Mouse (Mus musculus): Measurements from ENCODE around the gene Tigd3.

Gene Tigd3

DNA sequence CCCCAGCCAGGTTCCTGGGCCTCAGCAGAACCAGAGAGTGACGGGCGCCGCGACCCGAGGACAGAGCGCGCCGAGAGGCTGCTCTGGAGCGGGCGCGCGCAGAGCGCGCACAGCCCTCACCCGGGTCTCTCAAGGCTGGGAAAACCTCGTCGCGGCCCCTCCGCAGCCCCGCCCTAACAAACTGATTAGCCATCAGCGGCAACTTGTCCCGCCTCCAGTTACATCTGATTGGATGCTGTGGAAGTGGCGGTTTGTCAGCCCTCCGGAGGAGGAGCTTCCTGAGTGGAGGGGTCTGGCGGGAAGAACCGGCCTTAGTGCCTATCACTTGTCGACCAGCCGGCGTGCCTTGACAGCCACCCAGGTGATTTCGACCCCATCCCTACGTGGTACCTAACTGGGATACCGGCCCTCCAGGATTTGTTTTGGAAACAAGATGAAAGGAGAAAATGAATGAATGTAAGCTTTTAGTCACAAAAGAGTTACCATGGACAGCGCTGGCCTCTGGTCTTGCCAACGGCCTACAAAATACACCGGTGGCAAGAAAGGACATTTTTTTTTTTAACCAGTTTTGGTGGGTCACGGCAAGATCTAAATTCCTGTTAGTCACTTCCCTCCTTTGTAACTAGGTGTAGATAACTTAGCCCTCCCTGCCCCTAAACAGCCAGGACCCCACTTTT, at the start of gene Tigd3:
Gene Tigd3, minus strand, starts transcription at position 148 of the 677 bp plus-strand sequence.
- DNase-seq = peak; percentile 96

DNA sequence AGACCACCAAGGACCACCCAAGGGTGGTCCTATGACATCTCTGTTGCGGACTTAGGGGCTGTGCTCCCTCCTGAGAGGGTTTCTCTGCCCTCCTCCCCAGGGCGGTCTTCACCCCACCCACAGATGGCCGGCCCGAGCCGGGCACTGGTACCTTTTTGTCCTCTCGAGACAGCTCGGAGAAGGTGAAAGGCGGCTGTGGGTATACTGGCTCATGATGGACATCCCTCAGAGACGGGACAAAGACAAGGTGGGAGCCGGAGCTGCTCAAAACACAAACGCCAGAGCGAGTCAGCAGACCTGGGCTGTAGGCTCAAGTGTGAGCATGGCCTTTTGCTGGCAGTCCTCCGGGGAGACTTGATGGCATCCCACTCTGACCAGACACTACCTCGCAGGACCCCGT, 49.5 kb upstream of the Tigd3 start:
- no peak for DNase-seq

DNA sequence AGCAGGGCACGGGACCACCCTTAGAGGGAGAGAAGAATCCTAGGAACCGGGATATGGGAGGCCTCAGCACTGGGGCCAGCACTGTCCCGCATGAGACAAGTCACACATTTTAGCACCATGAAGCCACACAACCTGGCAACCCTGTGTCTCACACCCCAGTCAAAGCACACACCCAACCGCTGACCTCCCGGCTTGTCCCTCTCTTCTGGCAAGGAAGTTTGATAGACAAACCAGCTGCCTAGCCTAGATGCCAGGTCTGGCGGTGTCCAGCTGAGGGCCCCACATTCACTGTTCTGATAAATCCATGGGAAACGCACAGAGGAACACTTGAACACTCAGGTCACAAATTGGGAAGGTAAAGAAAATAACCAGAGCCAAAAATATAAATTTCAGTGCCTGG, 48.6 kb upstream of the Tigd3 start:
- no peak for DNase-seq

DNA sequence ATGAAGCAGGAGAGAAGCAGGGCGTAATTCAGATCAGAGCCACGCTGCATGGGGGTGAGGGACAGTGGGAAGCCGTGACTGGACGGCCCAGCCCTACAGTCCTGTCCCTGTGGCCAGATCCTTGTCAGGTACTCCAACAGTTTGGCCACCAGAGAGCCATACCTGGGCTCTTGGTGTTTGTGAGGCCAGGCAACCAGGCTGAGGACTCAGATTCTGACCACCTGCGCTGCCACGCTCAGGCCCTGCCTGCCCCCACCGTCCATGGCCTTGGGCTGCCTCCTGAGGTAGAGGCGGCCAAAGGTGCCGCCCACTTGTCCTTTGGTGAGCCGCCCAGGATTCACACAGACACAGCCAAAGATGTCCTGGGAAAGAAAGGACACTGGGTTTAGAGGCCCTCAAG, 46.7 kb upstream of the Tigd3 start:
- no peak for DNase-seq

DNA sequence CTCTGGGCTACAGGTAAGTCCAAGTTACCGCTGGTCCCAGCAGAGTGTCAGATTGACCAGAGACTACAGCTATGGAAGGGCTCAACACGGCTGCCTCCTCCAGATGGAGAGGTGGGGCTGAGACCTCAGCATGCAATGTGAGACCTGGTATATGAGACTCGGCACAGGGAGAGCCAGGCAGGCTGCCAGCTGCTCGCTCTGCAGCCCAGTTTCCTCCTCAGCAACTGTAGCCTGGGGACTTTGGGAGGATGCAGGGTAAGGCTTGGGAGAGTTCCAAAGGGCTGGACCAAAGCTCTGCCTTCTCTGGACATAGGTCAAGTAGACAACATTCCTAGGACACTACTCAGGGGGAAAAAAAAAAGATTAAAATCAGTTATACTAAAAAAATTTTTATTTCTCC, 46.2 kb upstream of the Tigd3 start:
- DNase-seq = no peak

DNA sequence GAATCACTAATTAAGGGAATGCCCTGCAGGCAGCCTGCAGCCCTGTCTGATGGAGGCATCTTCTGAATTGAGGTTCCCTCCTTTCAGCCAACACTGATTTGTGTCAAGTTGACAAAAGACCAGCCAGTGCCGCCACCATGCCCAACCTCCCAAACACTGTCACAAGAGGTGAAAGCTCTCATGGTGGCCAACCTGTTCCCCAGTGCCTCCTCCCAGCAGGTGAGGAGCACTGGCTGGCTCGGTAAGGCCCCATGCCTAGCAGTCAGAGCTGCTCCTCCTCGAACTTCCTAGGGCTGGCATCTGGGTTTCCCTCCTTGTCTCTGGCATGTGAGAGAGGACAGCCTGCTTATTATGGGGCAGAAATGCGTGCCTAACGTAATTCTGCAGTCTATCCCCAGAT, 45.8 kb upstream of the Tigd3 start:
- no peak for DNase-seq

DNA sequence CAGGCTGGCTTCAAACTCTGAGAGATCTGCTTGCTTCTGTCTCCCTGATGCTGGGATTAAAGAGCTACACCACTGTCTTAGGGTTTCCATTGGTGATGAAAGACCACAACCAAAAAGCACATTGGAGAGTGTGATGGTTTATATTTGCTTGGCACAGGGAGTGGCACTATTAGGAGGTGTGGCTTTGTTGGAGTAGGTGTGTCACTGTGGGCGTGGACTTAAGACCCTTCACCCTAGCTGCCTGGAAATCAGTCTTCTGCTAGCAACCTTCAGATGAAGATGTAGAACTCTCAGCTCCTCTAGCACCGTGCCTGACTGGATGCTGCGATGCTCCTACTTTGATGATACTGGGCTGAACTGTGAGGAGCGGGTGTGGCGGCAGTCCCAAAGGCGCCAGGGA, 44.6 kb upstream of the Tigd3 start:
- no peak for DNase-seq

DNA sequence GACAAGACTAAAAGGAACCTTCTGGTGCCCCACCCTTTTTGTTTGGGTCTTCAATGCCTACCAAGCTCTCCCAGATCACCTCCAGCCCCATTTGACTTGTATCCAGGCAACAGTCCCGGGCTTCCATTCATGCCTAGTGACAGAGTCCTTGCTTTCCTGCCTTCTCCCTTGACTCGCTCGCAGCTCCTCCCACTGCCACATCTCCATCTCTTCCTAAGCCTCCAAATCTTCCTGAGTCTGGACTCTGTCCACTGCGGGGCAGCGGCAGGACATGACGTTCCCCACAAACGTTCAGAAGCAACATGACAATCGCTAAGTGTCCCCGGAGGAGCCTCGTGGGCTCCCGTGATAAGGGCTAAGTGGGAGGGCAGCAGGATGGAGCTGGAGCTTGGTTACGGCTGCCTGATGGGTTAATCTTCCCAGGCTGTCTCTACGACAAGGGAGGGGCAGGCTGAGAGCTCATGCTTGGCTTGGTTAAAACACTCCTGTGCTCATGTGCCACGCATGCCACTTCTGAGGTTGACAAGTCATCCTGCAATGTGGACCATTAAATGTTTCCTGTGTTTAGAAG, 44.0 kb upstream of the Tigd3 start:
- no peak for DNase-seq

DNA sequence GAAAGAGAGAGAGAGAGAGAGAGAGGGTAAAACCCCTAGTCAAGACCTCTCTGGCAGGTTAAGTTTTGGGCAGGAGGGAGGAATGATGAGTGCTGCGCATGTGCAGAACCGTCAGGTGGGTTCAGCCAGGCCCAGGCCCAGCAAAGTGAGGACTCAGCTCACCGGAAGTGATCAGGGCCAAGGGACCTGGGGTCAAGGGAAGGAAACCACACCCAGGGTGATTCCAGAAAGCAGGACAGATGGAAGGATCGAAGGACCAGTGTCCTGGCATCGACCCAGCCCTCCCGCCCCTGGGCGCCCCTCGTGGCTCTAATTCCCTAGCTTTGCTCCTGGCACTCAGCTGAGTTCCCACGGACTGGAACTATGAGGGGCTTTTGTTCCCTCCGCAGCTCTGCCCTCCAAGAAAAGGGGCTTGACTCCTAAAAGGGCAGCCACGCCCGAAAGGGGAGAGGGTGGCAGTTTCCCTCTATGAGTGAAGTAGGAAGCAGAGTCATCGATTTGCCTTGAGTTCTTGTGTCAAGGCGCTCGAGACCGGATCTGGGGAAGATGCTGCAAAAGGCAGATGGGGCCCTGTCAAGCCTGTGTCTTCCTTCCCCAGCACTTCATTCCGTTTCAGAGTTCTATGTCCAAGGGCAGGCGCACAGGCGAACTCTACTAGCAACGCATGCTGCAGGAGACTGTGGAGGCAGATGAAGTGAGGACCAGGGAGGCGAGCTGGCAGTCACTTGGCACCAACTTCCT, 43.3 kb upstream of the Tigd3 start:
- no peak for DNase-seq

DNA sequence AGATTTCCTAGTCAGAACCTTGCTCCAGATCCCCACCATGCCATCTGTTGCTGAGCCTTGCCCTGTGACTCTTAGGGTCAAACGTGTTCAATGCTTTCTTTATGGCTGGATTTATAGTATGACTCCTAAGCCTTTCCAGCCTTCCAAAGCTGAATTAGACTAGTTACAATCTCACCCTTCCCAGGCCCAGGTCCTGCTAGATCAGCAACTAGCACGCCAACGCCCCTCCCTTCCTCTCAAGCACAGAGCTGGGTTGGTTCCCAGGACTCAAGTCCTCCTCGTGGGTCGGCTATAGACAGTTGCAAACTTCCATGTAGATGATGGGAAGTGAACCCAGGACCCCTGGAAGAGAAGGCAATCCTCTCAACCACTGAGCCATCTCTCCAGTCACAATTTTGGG, 41.7 kb upstream of the Tigd3 start:
- DNase-seq = no peak

DNA sequence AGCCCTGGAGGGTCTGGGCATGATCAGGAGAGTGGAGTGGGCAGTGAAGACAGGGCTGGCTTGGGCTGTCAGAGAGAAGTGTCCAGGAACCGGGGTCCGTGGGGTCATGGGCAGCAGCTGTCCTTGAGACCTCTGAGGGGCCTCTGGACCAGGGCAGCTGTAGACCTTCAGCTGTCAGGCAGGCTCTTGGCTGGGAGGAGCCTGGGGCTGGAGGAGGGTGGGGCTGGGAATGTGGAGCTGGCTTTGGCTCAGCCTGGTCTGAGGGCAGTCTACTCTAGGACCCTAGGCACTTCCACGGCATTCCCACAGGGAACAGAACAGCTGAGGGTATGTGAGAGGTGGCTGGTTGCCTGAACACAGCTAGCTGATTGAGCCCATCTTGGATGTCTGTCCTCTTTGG, 41.3 kb upstream of the Tigd3 start:
- DNase-seq = no peak

DNA sequence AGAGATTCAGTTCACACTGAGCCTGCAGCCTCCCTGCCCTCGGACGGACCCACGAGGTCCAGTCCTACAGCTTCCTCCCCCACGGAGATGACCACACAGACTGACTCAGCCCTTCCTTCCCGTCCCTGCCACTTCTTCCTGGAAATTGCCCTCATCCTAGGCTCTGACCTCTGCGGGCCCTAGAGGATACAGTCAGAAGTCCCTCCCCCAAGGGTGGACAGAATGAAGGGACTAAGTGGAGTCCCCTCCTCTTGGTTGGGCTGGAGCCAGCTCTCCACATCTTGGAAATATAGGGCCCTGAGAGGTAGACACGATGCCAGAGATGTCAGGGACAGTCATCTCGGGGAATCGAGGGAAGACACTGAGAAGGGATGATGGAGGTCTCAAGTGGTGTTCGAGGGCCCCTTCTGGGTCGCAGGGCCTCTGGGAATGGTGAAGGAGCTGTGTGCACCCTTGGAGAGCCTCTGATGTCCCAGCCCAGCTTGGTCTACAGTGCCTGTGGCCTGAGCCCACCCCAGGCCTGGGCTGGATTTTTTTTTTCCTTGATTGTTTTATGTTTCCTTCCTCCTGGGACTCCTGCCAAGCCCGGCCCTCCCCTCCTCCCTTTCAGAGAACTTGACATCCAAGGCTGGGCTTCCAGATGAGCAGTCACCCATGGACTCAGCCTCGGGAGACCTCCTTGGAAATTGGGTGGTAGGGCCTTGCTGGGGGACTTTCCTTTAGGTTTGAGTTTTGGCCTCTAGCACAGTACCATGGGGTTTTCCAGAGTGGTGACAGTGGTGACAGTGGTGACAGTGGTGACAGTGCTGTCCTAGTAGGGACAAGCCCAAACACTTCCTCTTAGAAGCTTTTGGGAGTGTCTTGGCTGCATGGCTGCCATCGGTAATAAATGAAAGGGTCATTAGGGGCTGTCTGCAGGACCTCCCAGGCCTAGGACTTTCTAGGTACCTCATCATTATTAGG, 36.0 kb upstream of the Tigd3 start:
- no peak for DNase-seq

DNA sequence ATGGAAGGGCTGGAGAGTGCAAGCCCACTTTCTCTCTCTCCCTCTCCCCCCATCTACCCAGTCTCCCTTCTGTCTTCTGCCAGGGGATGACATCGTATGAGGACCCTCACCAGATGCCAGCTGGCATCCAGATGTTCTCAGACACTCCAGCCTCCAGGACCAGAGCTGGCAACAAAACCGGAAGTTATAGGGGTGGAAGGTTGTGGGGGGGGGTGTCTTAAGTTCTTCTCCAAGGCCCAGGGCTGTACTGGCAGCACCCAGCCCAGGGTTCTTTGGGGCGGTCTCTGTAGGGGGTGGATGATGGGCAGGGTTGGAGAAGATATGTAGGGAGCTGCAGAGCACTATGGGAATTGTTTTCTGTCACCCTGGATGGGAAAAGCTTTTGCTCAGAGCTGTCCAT, 34.6 kb upstream of the Tigd3 start:
- DNase-seq = no peak

DNA sequence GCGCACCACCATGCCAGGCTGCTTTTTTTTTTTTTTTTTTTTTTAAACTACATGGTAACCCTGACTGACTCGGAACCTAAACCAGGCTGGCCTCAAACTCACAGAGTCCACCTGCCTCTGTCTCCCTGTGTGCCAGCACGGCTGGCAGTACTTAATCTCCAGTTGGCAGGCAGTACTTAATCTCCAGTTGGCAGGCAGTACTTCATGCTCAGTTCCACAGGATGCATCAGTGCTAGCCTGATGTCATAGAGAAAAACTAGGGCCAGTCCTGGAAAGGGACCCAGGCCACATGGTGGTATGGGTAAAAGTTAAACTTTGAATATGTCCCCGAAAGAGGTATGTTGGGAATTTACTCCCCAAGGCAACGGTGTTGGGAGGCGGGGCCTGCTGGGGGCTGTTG, 34.2 kb upstream of the Tigd3 start:
- DNase-seq = no peak

DNA sequence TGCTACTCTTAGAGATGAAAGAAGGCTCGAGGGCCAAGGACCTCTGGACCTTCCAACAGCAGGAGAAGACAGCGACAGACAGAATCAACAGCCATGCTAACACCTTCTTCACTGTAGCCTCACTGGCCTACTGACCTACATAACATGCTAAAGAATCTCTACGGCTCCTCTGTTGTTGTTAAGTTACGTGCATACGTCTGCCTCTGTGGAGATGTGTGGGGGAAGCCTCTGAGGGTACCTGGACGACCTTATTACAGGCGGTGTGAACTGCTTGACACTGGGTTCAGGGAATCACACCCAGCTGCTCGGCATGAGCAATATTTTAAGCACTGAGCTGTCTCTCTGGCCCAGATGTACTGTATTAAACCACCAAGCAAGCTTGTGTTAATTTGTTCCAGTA, 33.6 kb upstream of the Tigd3 start:
- DNase-seq = no peak

DNA sequence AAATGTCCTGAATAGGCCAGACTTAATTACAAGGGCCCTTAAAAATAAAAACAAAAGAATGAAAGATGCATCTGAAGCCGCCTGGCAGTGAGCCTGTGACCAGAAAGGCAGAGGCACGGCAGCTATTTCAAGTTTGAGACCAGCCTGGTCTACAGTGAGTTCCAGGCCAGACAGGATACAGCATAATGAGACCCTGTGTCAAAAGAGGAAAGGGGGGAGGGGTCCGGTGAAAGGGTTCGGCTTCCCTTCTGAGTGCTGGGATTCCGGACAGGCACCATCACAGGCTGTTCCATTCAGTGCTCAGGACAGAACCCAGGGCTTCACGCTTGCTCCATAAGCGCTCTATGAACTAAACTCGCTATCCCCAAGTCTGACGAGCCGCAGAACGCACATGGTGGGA, 33.1 kb upstream of the Tigd3 start:
- no peak for DNase-seq

DNA sequence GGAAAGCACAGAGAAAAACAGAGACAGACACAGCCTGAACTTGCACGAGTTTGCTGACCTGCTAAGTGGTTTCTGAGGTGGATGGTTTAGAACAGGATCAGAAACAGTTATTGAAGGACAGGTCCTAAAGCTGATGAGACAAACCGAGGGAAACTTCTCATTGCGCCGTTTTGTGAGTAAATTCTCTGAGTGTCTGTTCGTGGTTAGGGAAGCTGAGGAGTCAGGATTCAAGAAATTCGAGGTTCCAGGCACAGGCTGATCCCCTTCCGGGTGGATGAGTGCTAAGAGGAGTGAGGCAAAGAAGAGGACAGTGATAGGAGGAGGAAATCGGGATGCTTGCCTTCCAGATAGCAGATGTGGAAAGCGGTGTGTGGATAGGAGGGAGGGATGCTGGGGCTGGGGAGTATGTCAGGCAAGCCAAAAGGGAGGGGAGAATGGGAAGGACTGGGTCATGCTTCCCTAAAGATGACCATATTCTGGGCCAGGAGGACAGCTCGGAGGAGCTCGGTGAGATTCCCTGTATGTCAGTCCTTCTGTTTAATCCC, 31.4 kb upstream of the Tigd3 start:
- DNase-seq = no peak

DNA sequence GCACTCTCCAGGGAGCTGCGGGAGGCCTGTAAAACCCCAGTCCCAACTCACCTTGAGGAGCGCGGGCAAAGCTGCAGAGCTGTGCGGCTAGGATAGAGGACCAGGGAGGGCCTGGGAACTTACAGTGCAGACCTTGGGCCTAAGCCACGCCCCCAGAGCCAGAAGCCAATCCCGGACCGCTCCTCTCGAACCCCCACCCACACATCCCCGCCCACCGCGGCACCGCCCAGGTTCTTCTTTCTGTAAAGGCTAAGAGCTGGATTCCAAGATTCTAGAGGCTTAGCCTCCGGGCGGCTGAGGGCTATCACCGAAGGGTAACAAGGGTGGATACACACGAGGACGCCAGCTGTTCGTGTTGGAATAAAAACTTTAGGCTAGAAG, 30.8 kb upstream of the Tigd3 start, which contains the start of gene Cdc42ep2:
Gene Cdc42ep2, minus strand, starts transcription at position 104 of the 381 bp plus-strand sequence.
- DNase-seq = peak; percentile 93

DNA sequence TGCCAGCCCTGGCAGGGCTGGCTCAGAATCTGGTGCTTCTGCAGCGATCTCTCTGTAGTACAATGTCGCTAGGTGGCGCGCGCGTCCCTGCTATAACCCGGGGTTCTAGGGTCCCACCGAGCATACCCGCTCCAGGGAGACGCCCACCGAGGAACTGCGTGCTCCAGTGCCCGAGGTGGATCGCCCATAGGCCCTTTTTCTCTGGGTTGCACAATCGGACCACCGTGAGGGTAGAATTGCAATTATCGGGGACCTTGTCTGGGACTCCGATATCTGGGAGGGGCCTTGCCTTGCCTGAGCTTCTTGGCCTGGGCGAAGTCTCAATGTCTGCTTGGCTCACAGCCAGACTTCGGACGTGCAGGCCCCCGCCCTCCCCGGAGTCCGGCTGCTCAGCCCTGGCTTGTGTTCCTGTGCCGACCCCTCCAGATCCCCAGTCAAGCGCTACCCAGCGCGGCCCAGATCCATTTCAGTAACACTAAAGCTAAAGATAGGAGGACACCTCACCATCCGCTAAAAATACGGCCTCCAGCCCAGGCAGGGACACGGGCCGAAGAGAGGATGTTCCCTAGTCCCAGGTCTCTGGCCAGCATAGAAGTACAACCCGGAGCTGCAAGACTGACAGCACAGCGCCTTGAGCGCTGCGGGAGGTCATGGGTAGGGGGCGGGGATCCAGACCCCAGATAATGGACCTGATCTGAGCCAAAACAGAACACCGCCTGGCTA, 30.2 kb upstream of the Tigd3 start:
- DNase-seq = peak; percentile 88

DNA sequence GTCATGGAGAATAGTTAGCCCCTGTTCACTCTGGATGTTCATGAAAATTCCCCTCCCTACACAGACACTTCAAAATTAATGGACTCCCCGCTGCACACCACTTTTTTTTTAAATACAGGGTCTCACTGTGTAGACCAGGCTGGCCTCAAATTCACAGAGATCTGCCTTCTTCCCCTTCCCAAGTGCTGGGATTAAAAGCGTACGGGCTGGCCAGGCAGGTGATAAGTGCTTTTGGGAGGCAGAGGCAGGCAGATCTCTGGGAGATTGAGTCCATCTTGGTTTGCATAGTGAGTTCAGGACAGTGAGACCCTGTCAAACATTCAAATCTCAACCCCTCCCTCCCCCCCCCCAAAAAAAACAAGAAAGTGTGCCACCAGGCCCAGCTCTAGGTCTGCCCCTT, 29.0 kb upstream of the Tigd3 start:
- no peak for DNase-seq

DNA sequence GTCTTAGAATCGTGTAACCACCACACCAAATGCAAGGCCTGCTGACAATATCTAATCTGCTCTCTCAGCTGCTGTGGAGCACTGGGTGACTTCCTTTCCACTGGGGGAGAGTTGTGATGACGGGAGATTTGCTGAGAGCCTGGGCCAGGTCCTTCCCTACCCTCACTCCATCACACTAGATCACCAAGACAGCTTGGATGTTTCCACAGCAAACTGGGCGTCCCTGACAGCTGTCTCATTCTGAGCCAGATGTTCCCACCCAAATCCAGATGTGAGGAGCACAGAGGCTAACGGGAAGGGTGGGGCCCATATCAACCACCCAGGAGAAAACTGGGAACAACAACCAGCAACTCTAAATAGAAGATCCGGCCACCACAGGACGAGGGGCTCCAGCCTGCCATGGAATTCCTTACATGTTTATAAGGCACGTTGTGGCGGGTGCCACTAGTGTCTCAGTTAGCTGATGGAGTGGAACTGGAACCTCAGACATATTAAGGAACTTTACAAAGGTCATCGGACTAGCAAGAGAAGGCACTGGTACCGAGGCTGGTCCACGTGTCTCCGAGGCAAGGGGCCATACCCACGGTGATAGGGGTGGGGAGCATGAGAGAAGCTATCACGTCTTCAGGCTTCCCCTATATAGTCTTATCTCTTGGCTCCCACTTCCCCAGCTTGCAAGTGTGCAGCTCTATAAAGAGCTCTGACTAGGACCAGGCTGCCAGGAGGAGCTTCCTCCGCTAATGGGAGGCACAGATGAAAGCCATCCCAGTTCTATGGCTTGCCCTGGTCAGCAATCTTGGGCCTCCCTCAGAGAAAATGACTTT, 28.4 kb upstream of the Tigd3 start:
- DNase-seq = no peak

Measured in right cerebral cortex, adult 18-20 months (tissue).